Mouse (Mus musculus): ENCODE measurements around the gene Nudt15. TPM values are rescaled to one million over a fixed set of nuclear protein-coding genes. Genes with fewer than 3 reads are reported as not detected.
A peak's percentile ranks its signal among the peaks of the same experiment; 100 is the strongest.

The Nudt15 gene
- polyA plus RNA-seq, 2 experiments, result 1.4 to 2.9 TPM

GRCm38 (mm10) chr14:73508630-73509395 is 39.2 kb downstream of the Nudt15 start:
- WGBS (ENCODE audit: insufficient replicate concordance), result 74% methylated on average over 6 of the region's 6 CpGs
- Histone ChIP-seq H3K36me3 (replicated peaks; ENCODE audit: control insufficient read depth, insufficient read depth, low read depth) (peaks cover 3% of the 10 kb centered on the region; the same call in 1 of the 2 replicates), H3K27me3 (ENCODE audit: control insufficient read depth, insufficient read depth, low read length) (no peaks in the 10 kb centered on the region), H3K4me1 (replicated peaks; ENCODE audit: control insufficient read depth in 2 of 2, insufficient read depth in 2 of 2, low read length in 1 of 2) (peaks cover 6 to 22% of the 10 kb centered on the region in 2 experiments), H3K4me2 (ENCODE audit: low read depth) (no peak overlapping the region), H3K27ac (no peak overlapping the region), H3K9me3 (ENCODE audit: control insufficient read depth, low read length) (no peaks in the 10 kb centered on the region), H3K9ac (replicated peaks) (no peak overlapping the region), H3K4me3 (ENCODE audit: insufficient read depth in 1 of 2, low read depth in 2 of 2, low read length in 2 of 2) (no peak overlapping the region)
- DNase-seq (ENCODE audit: low read depth in 3 of 3, low spot score in 3 of 3) (no peak), ATAC-seq (ENCODE audit: insufficient read depth) (no peak)
- TF ChIP-seq CTCF (IDR thresholded peaks at IDR 0.05; ENCODE audit: low read depth) (no peak), EP300 (IDR thresholded peaks at IDR 0.05; ENCODE audit: low read depth) (no peak)

GRCm38 (mm10) chr14:73507702-73508376 is 40.2 kb downstream of the Nudt15 start:
- TF ChIP-seq EP300 (IDR thresholded peaks at IDR 0.05; ENCODE audit: low read depth) (no peak), CTCF (IDR thresholded peaks at IDR 0.05; ENCODE audit: low read depth) (no peak)
- no peaks in the 10 kb centered on the region for H3K27me3 ChIP-seq (ENCODE audit: control insufficient read depth, insufficient read depth, low read length)
- no peak overlapping the region for H3K27ac ChIP-seq
- no peak overlapping the region for H3K9ac ChIP-seq (replicated peaks)
- H3K9me3 ChIP-seq (ENCODE audit: control insufficient read depth, low read length), result no peaks in the 10 kb centered on the region
- WGBS (ENCODE audit: insufficient replicate concordance), result 42% methylated on average over 11 of the region's 11 CpGs
- H3K36me3 ChIP-seq (replicated peaks; ENCODE audit: control insufficient read depth, insufficient read depth, low read depth), result peaks cover 3% of the 10 kb centered on the region; the same call in 1 of the 2 replicates
- no peak overlapping the region for H3K4me3 ChIP-seq (ENCODE audit: insufficient read depth in 1 of 2, low read depth in 2 of 2, low read length in 2 of 2)
- DNase-seq (ENCODE audit: low read depth in 3 of 3, low spot score in 3 of 3) (peak in 2 of 3 experiments; percentile 52 to 62), ATAC-seq (ENCODE audit: insufficient read depth) (peak; percentile 61)
- H3K4me2 ChIP-seq (ENCODE audit: low read depth), result peak overlapping the region; percentile 27
- H3K4me1 ChIP-seq (replicated peaks; ENCODE audit: control insufficient read depth in 2 of 2, insufficient read depth in 2 of 2, low read length in 1 of 2), result peaks cover 6 to 22% of the 10 kb centered on the region in 2 experiments

GRCm38 (mm10) chr14:73507200-73507599 is 40.8 kb downstream of the Nudt15 start:
- H3K9ac ChIP-seq (replicated peaks), result no peak overlapping the region
- H3K27ac ChIP-seq, result no peak overlapping the region
- H3K36me3 ChIP-seq (replicated peaks; ENCODE audit: control insufficient read depth, insufficient read depth, low read depth), result peaks cover 3% of the 10 kb centered on the region; the same call in 1 of the 2 replicates
- no peak for ATAC-seq (ENCODE audit: insufficient read depth)
- H3K4me3 ChIP-seq (ENCODE audit: insufficient read depth in 1 of 2, low read depth in 2 of 2, low read length in 2 of 2), result no peak overlapping the region
- peaks cover 6 to 22% of the 10 kb centered on the region in 2 experiments for H3K4me1 ChIP-seq (replicated peaks; ENCODE audit: control insufficient read depth in 2 of 2, insufficient read depth in 2 of 2, low read length in 1 of 2)
- 72% methylated on average over 15 of the region's 15 CpGs for WGBS (ENCODE audit: insufficient replicate concordance)
- TF ChIP-seq CTCF (IDR thresholded peaks at IDR 0.05; ENCODE audit: low read depth) (no peak), EP300 (IDR thresholded peaks at IDR 0.05; ENCODE audit: low read depth) (no peak)
- H3K4me2 ChIP-seq (ENCODE audit: low read depth), result peak overlapping the region; percentile 27
- H3K9me3 ChIP-seq (ENCODE audit: control insufficient read depth, low read length), result no peaks in the 10 kb centered on the region
- DNase-seq (ENCODE audit: low read depth in 3 of 3, low spot score in 3 of 3), result peak in 1 of 3 experiments; percentile 44
- no peaks in the 10 kb centered on the region for H3K27me3 ChIP-seq (ENCODE audit: control insufficient read depth, insufficient read depth, low read length)

GRCm38 (mm10) chr14:73506283-73506682 is 41.8 kb downstream of the Nudt15 start:
- no peak for ATAC-seq (ENCODE audit: insufficient read depth)
- TF ChIP-seq CTCF (IDR thresholded peaks at IDR 0.05; ENCODE audit: low read depth) (no peak), EP300 (IDR thresholded peaks at IDR 0.05; ENCODE audit: low read depth) (no peak)
- H3K9me3 ChIP-seq (ENCODE audit: control insufficient read depth, low read length), result no peaks in the 10 kb centered on the region
- DNase-seq (ENCODE audit: low read depth in 3 of 3, low spot score in 3 of 3), result no peak
- H3K9ac ChIP-seq (replicated peaks), result no peak overlapping the region
- H3K4me3 ChIP-seq (ENCODE audit: insufficient read depth in 1 of 2, low read depth in 2 of 2, low read length in 2 of 2), result no peak overlapping the region
- H3K27me3 ChIP-seq (ENCODE audit: control insufficient read depth, insufficient read depth, low read length), result no peaks in the 10 kb centered on the region
- WGBS (ENCODE audit: insufficient replicate concordance), result 53% methylated on average over 8 of the region's 8 CpGs
- no peak overlapping the region for H3K4me2 ChIP-seq (ENCODE audit: low read depth)
- H3K27ac ChIP-seq, result no peak overlapping the region
- no peaks in the 10 kb centered on the region for H3K36me3 ChIP-seq (replicated peaks; ENCODE audit: control insufficient read depth, insufficient read depth, low read depth)
- peaks cover 6 to 20% of the 10 kb centered on the region in 2 experiments for H3K4me1 ChIP-seq (replicated peaks; ENCODE audit: control insufficient read depth in 2 of 2, insufficient read depth in 2 of 2, low read length in 1 of 2)

Data from liver, embryonic 14.5 days (tissue).